Mouse (Mus musculus) embryonic fibroblast, embryonic 13.5 days (primary cell): Measurements from ENCODE around the gene Cc2d2b. TPM values are rescaled to one million over a fixed set of nuclear protein-coding genes. Genes with fewer than 3 reads are reported as not detected.
A peak's percentile ranks its signal among the peaks of the same experiment; 100 is the strongest.

Source experiments
- H3K27ac ChIP-seq: 2 replicates; pipeline ENCODE4 v1.5.1; 2012; ENCODE audit warnings: low read length, control low read depth, inconsistent platforms; ENCODE audit not compliant: insufficient read depth
- H3K4me1 ChIP-seq: 2 replicates; pipeline ENCODE4 v1.6.1; 2011; ENCODE audit warnings: low read length; ENCODE audit not compliant: control insufficient read depth, insufficient read depth
- H3K4me3 ChIP-seq: 2 replicates; pipeline ENCODE4 v1.5.1; 2011; ENCODE audit warnings: mild to moderate bottlenecking, control low read depth, low read length; ENCODE audit not compliant: insufficient read depth
- CTCF ChIP-seq: IDR thresholded peaks from 2 replicates; pipeline ENCODE4 v1.5.1; 2011; ENCODE audit warnings: mild to moderate bottlenecking, control low read depth, low read length, moderate library complexity, borderline replicate concordance; ENCODE audit not compliant: insufficient read depth
- POLR2A ChIP-seq: IDR thresholded peaks from 2 replicates; pipeline ENCODE4 v1.6.1; 2011; ENCODE audit warnings: low read depth, mild to moderate bottlenecking, control low read depth, low read length, moderate library complexity
- polyA plus RNA-seq: library from polyadenylated mRNA; stranded (reverse); fragments of >200 nt; gene quantifications from 2 replicates; pipeline ENCODE4 v1.2.4, GENCODE M21; 2011; ENCODE audit warnings: low read depth; ENCODE audit not compliant: missing spikeins, insufficient read length

Cc2d2b gene
- polyA plus RNA-seq, 1 experiment = not detected

DNA sequence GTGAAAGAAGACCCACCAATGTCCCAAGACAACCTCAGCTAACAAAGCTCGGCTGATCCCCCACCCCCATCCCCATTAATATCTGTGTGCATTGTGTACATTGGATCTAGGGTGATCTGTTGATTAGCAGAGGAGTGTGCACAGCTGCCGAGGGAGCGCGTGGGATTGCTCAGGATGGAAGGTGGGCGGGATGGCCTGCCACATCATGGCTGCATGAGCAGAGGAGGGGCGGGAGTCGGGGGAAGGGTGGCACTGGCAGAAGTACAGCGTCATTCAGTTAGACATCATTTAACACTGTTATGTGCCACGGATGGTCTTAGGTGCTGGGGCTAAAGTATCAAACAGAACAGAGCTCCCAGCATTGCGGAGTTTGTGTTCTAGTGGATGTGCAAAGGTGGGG, 25.0 kb upstream of the Cc2d2b start:
- Histone ChIP-seq H3K4me1 (no peaks in the 10 kb centered on the region), H3K4me3 (no peak overlapping the region), H3K27ac (no peak overlapping the region)
- TF ChIP-seq POLR2A = no peak
- TF ChIP-seq CTCF = no peak

DNA sequence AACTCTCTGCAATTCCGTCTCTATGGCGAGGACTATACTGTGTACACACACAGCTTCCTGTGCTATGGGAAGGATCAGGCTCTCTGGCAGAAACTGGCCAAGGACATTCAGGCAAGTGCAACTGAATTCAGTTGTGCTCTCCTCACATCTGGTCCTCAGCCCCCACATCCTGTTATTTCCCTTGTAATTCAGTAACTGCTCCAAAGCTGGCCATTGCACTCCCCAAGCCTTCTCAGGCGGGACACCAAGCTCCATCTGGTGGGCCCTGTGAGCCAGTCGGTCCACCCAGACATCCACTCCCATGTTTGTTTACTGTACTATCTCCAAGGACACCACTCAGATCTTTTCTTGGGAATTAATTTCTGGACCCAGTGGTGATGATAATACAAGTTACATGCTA, 22.4 kb upstream of the Cc2d2b start:
- no peaks in the 10 kb centered on the region for H3K4me1 ChIP-seq
- H3K27ac ChIP-seq = no peak overlapping the region
- no peak for TF ChIP-seq POLR2A
- TF ChIP-seq CTCF = no peak
- no peak overlapping the region for H3K4me3 ChIP-seq

DNA sequence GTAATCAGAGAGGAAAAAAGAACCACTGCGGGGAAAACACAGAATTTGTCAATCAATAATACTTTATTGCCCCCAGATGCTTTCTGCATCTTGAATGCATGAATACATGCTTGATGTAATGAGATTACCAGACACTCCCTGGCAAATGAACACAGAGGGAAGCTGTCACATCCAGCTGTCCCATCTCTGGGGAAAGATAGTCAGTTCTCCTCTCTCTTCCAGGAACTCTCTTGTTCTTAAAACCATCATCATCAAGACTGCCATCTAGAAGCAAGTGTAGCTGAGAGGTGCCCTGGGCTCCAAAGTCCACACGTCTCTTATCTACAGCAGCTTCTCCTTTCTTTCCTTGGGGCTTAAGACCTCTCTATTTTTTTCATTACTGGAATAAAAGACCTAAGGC, 21.9 kb upstream of the Cc2d2b start:
- Histone ChIP-seq H3K27ac (no peak overlapping the region), H3K4me1 (no peaks in the 10 kb centered on the region), H3K4me3 (no peak overlapping the region)
- TF ChIP-seq POLR2A (no peak), CTCF (no peak)

DNA sequence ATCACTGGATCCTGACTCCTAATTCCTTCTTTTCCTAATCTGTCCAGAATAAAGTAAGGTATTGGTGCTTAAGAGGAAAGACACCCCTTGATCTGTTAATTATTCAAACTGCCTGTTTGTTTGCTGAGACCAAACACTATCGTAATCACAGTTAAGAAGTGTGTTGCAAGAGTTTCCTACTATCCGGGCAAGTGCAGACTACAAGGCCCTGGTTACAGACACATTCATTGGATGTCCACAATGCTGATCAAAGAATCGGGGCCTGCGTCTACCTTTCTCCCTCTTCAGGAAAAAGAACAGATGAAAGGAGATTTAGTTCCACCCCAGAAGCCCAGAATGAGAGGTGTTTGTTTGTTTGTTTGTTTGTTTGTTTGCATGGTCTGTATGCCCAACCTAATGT, 20.3 kb upstream of the Cc2d2b start:
- TF ChIP-seq POLR2A = no peak
- no peak overlapping the region for H3K27ac ChIP-seq
- H3K4me3 ChIP-seq = no peak overlapping the region
- H3K4me1 ChIP-seq = no peaks in the 10 kb centered on the region

DNA sequence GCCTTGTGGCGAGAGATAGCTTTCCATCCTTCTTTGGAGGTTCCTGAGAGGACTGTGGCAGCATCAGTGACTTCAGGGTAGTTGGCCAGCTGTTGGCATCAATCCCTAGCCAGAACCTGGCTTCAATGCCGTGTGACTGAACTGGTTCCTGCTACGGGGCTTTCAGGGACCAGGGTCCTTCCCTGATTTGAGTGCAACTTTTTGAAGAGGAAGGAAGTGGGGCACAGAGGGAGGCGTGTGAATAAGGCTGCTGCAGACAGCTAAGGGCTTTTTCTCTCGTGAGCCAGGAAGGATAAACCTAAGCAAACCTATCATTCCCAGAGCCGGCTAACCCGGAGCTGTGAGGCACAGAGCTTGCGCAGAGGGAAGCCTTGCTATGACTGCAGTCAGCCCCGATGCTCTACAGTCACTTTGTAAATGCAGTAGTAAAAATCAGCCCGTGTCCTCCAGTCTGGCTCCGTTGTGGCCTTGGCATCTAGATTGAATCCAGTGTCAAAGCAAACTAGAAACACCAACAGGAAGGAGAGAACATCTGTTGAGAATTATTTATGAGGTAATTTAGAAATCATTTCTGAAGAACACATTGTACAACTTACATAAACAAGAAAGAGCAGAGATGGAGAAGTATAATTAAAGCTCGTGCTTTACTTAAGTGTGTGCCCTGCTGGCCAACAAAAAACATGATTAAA, 19.7 kb upstream of the Cc2d2b start:
- H3K27ac ChIP-seq = no peak overlapping the region

DNA sequence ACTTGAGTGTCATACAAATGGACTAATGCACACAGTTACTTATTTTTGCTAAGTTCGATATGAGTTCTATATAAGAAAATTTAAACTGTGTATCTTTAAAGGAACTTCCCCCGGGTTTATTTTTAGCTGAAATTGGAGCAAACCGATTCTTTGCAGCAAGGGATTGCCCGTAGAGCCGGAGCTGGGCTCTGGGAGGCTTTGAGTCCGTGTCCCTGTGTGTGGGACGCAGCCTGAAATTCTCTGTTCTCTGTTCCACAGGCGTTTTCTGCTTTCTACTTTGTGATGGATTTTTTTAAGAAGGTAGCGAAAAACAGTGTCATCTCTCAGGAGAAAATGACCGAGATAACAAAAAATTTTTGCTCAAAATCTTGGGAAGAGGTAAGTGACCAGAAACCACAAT, 15.1 kb upstream of the Cc2d2b start:
- Histone ChIP-seq H3K4me1 (no peaks in the 10 kb centered on the region), H3K27ac (no peak overlapping the region), H3K4me3 (no peak overlapping the region)
- TF ChIP-seq CTCF = no peak
- TF ChIP-seq POLR2A = no peak

More for the DNA sequence above, 19.7 kb upstream of the Cc2d2b start:
- H3K4me3 ChIP-seq = no peak overlapping the region
- TF ChIP-seq POLR2A (no peak), CTCF (no peak)
- no peaks in the 10 kb centered on the region for H3K4me1 ChIP-seq

DNA sequence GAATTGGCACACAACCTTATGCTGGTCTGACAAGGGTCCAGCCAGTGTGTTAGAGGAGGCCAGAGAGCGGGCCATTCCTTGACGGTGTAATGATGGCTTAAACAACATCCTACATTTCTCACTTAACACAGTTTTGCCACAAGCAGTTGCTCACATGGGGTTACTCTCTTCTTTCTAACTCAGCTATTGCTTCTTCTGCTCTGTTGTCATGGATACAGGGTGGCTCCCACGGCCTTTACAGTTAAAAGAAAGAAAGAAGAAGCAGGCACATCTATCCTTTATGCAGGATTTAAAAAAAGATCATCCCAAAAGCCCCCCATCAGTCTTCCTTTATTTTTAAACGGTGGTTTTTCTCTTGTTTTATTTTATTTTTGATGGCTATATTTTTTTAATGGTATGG, 14.7 kb upstream of the Cc2d2b start:
- H3K27ac ChIP-seq = no peak overlapping the region
- TF ChIP-seq CTCF = no peak
- TF ChIP-seq POLR2A = no peak
- no peak overlapping the region for H3K4me3 ChIP-seq
- H3K4me1 ChIP-seq = no peaks in the 10 kb centered on the region

DNA sequence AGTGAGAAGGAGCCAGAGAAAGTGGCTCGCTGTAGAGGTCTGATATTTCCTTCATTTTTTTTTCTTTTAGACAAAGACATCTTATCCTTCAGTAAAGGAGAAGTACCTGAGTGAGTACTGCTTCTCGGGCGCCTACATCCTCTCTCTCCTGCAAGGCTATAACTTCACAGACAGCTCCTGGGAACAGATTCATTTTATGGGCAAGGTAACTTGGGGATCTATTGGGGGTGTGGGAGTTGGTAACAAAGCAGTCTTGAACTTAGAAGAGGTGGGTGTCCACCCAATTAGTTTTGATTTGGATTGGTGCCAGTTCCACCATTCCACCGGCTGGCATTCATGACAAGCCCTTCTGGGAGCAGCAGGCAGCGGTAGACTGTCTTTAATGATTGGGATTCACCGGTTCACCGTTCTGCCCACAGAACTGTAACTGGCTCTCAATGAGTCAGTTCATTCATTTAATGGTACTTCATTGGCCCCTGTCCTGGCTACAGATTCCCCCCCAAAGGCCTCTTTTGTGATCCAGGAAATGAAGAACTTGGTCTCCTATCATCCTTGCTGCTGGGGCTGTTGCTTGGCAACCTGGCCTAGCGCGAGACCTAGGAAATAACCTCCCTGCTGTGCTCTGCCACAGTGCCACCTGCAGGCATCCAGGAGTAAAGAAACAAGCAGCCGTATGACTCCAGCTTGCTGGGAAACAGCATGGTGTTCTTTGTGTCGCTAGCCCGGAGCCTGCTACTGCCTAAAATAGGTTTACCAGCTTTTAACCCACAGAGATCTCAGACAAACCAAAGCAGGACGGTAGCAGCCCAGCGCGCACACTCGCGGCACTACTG, 11.7 kb upstream of the Cc2d2b start:
- Histone ChIP-seq H3K27ac (no peak overlapping the region), H3K4me1 (no peaks in the 10 kb centered on the region), H3K4me3 (no peak overlapping the region)
- TF ChIP-seq CTCF (peak; percentile 79; the same call in 1 of the 2 replicates), POLR2A (no peak)

DNA sequence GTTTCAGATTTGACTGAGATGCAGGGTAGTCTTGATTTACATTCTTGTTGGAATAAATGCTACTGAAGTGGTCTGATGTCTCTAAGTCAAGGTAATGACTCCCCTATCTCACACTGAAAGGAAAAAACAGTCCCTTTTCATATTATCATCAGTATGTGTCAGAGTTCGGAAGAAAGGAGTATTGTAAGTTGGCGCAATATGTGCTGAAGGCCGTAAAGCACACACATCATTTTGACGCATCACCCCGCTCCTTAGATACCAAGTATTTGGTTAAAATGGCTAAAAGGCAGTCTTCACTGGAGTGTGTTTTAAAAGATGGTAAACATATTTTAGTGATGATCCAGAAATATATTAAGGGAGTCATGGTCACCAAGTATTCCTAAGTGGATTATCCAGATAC, 10.9 kb upstream of the Cc2d2b start:
- H3K4me3 ChIP-seq = no peak overlapping the region
- H3K27ac ChIP-seq = no peak overlapping the region
- TF ChIP-seq CTCF (no peak), POLR2A (no peak)

DNA sequence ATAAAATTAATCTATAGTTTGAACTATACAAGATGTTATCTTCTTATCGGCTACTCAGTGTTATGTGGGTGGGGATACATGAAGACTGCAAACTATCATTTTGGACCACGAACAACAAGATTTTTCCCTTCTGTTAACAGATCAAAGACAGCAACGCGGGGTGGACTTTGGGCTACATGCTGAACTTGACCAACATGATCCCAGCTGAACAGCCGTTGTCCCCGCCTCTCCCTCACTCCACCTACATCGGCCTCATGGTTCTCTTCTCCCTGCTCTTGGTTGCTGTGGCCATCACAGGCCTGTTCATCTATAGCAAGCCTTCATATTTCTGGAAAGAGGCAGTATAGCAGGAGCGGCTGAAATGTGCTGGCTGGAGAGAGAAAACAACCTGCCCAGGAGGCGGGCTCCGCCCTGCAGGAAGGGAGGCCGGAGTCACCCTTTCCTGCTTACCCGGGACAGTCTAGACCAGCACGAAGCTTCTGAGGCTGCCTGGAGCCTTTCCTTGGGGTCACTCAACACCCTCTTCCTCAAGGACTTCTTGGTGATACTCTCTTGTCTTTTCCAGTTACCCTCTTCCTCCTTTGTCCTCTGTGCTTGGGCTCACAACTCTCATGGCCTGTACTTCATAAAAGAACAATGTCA, 9.7 kb upstream of the Cc2d2b start:
- Histone ChIP-seq H3K4me1 (no peaks in the 10 kb centered on the region), H3K27ac (no peak overlapping the region), H3K4me3 (no peak overlapping the region)
- TF ChIP-seq CTCF (no peak), POLR2A (no peak)

More for the DNA sequence above, 10.9 kb upstream of the Cc2d2b start:
- H3K4me1 ChIP-seq = no peaks in the 10 kb centered on the region
